Mouse (Mus musculus) heart, adult 8-10 months (tissue): ENCODE results near the gene Adsl. TPM values are rescaled to one million over a fixed set of nuclear protein-coding genes. Genes with fewer than 3 reads are reported as not detected.

Experiments
- DNase-seq: peaks from one replicate; pipeline ENCODE4 v3.0.0; 2022; ENCODE audit warnings: low spot score
- microRNA-seq: library from miRNA; unstranded; fragments of <30 nt; microRNA quantifications from one replicate; pipeline ENCODE4 v1.2.0, GENCODE M21; 2022
- total RNA-seq, 4 experiments: library from RNA; stranded (reverse); gene quantifications; 2 replicates each; pipeline ENCODE4 v1.2.4; 2022

Gene Adsl
- total RNA-seq, 4 experiments from 2014 or later = 73.6 to 84.8 (median 76.1) TPM

- DNase-seq = no peak
Measured at GRCm38 (mm10) chr15:81007905-81008304, 59.6 kb downstream of the Adsl start.

- no peak for DNase-seq
Measured at GRCm38 (mm10) chr15:81008689-81009123, 60.4 kb downstream of the Adsl start.

- DNase-seq = no peak
Measured at GRCm38 (mm10) chr15:81010114-81010513, 61.8 kb downstream of the Adsl start.

GRCm38 (mm10) chr15:81011523-81011922 is 63.2 kb downstream of the Adsl start:
- no peak for DNase-seq

- no peak for DNase-seq
Measured at GRCm38 (mm10) chr15:81012359-81012758, 64.1 kb downstream of the Adsl start.

- no peak for DNase-seq
Measured at GRCm38 (mm10) chr15:81013186-81013585, 64.9 kb downstream of the Adsl start.

GRCm38 (mm10) chr15:81015068-81015744 is 66.9 kb downstream of the Adsl start:
- no peak for DNase-seq

- DNase-seq = no peak
Measured at GRCm38 (mm10) chr15:81016488-81016887, 68.2 kb downstream of the Adsl start.

GRCm38 (mm10) chr15:81017308-81017707 is 69.0 kb downstream of the Adsl start:
- no peak for DNase-seq

Small RNA genes lying within 50 kb of the gene (microRNA-seq; reads per million reads assigned to microRNA genes)
- 5.0 reads per million, percentile 11 among the genes with 10 or more reads in this experiment for gene Mir5113

Other genes with a start within 250 kb of the Adsl start
- 10 to 100 TPM; 48.4 to 52.2 (median 48.9) TPM for gene Tnrc6b, start 237.2 kb upstream of the Adsl start, total RNA-seq
- 10 to 100 TPM; 11.0 to 14.6 (median 11.7) TPM for gene Sgsm3, start 29.3 kb downstream of the Adsl start, total RNA-seq
- gene Mrtfa, start 242.3 kb downstream of the Adsl start, total RNA-seq = 1 to 10 TPM; 5.4 to 7.4 (median 6.7) TPM